Mouse (Mus musculus) small intestine, adult 2 months (tissue): ENCODE results near the gene Cd38.

ENCODE experiments used
- CTCF ChIP-seq: fragments of 200-500 bp; IDR thresholded peaks from 2 replicates; pipeline ENCODE4 v1.5.1; 2012; ENCODE audit warnings: low read depth, mild to moderate bottlenecking, control low read depth, inconsistent platforms, low read length, moderate library complexity, mixed read lengths; ENCODE audit not compliant: insufficient replicate concordance, insufficient read length; ENCODE audit errors: extremely low read depth
- POLR2A ChIP-seq: fragments of 200-500 bp; IDR thresholded peaks from 2 replicates; pipeline ENCODE4 v1.6.1; 2012; ENCODE audit warnings: low read depth, mild to moderate bottlenecking, control low read depth, inconsistent platforms, low read length, moderate library complexity

DNA sequence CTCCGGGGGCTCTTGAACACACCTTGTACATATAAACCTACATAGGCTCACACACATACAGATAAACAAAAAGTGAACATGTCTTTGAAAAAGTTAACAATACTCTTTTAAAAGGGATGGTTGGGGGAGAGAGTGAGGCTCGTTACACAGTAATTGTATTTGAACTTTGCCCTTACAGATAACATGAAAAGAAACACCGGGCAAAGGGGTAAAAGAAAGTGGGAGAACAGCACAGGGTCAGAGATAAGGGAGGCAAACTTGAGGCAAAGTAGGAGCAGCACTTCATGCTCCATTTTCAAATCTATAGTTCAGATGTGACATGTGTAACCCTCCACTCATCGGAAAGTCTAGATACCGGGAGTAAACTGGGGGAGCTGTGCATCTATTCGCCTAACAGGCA is 4.7 kb upstream of the Cd38 start:
- no peak for TF ChIP-seq CTCF
- no peak for TF ChIP-seq POLR2A
